In genomic region chr9:29389224-29389623, GRCm38 (mm10) we compare ENCODE assay signal across 21 mouse cellular contexts.
A peak's percentile ranks its signal among the peaks of the same experiment; 100 is the strongest.
DNase-seq lines count a peak whose midpoint lies in the region; ATAC-seq and TF ChIP-seq lines count a peak whose summit lies in the region.
"Had no signal": no experiment of that assay in that cellular context is flagged by ENCODE, and none has a peak within 500 bp of the region (broad histone marks: within the 10 kb centered on the region; RNA-seq: fewer than 3 reads in every experiment).

No protein-coding gene starts in this region.

- H3K36me3 ChIP-seq in heart, adult 2 months (ENCODE audit: control insufficient read depth, insufficient read depth, low read length), result no peaks in the 10 kb centered on the region
- no peaks in the 10 kb centered on the region for H3K36me3 ChIP-seq in lung, embryonic 14.5 days (ENCODE audit: insufficient read depth)
- H3K36me3 ChIP-seq in testis, adult 2 months (ENCODE audit: control insufficient read depth, insufficient read depth, low read length), result no peaks in the 10 kb centered on the region
- H3K36me3 ChIP-seq: heart, embryonic 15.5 days; kidney, embryonic 15.5 days; limb, embryonic 15.5 days; liver, embryonic 15.5 days had no signal

- no peak for TF ChIP-seq POLR2A in heart, adult 2 months (IDR thresholded peaks at IDR 0.05; ENCODE audit: insufficient read depth, low read depth, low read length)
- no peak for TF ChIP-seq POLR2A in testis, adult 2 months (IDR thresholded peaks at IDR 0.05; ENCODE audit: control insufficient read depth, low read depth, low read length)

- peak; percentile 77 for DNase-seq in heart, adult 11 months
- DNase-seq in heart, adult 2 months, result no peak
- peak; percentile 87 for DNase-seq in lung, embryonic 14.5 days
- no peak for DNase-seq in lung, adult 18-20 months
- DNase-seq in testis, postnatal 14 days (ENCODE audit: low spot score), result no peak
- no peak for DNase-seq in adrenal gland, adult 2 months
- DNase-seq: cerebellum, adult 8-10 months; gastrocnemius, postnatal 14 days; heart, postnatal 4 days; midbrain, embryonic 14.5 days; right cerebral cortex, postnatal 25 days; thymus, postnatal 36 days had no signal

- no peaks in the 10 kb centered on the region for H3K9me3 ChIP-seq in lung, embryonic 14.5 days (ENCODE audit: low read depth, low read length)
- H3K9me3 ChIP-seq: heart, embryonic 15.5 days; kidney, embryonic 15.5 days; limb, embryonic 15.5 days; liver, embryonic 15.5 days; megakaryocyte, embryonic 14.5 days had no signal

- 77% methylated on average over 7 of the region's 7 CpGs for WGBS in heart, adult 2 months
- WGBS in lung, embryonic 14.5 days, result 46% methylated on average over 7 of the region's 7 CpGs

- H3K4me2 ChIP-seq in lung, embryonic 14.5 days, result no peak overlapping the region
- H3K4me2 ChIP-seq: heart, embryonic 15.5 days; kidney, embryonic 15.5 days; limb, embryonic 15.5 days; liver, embryonic 15.5 days had no signal

- H3K79me2 ChIP-seq in heart, adult 2 months (replicated peaks; ENCODE audit: control insufficient read depth, insufficient read depth, low read length), result no peaks in the 10 kb centered on the region

- H3K4me3 ChIP-seq in heart, adult 2 months, result no peak overlapping the region
- H3K4me3 ChIP-seq in lung, embryonic 14.5 days (ENCODE audit: low read depth, low read length), result no peak overlapping the region
- peak overlapping the region; percentile 44; the same call in 1 of the 2 replicates for H3K4me3 ChIP-seq in testis, adult 2 months (ENCODE audit: control insufficient read depth, low read depth, low read length)
- H3K4me3 ChIP-seq: heart, embryonic 15.5 days; kidney, embryonic 15.5 days; limb, embryonic 15.5 days; liver, embryonic 15.5 days; megakaryocyte, embryonic 14.5 days; myocyte had no signal

- no peak overlapping the region for H3K27ac ChIP-seq in heart, adult 2 months
- no peak overlapping the region for H3K27ac ChIP-seq in lung, embryonic 14.5 days (ENCODE audit: low read depth)
- H3K27ac ChIP-seq in testis, adult 2 months (ENCODE audit: control insufficient read depth, insufficient read depth, low read depth, low read length), result no peak overlapping the region
- H3K27ac ChIP-seq: heart, embryonic 15.5 days; hindbrain, postnatal 0 days; kidney, embryonic 15.5 days; limb, embryonic 15.5 days; liver, embryonic 15.5 days had no signal

- H3K9ac ChIP-seq in heart, adult 2 months (ENCODE audit: low read depth, low read length), result no peak overlapping the region
- H3K9ac ChIP-seq in lung, embryonic 14.5 days, result no peak overlapping the region
- H3K9ac ChIP-seq: heart, embryonic 15.5 days; kidney, embryonic 15.5 days; limb, embryonic 15.5 days; liver, embryonic 15.5 days had no signal

- TF ChIP-seq EP300 in heart, adult 2 months (IDR thresholded peaks at IDR 0.05; ENCODE audit: insufficient read depth, low read depth, low read length), result no peak

- no peaks in the 10 kb centered on the region for H3K27me3 ChIP-seq in heart, adult 2 months (ENCODE audit: control insufficient read depth, insufficient read depth, low read length)
- H3K27me3 ChIP-seq in lung, embryonic 14.5 days (ENCODE audit: insufficient read depth, low read length), result no peaks in the 10 kb centered on the region
- no peaks in the 10 kb centered on the region for H3K27me3 ChIP-seq in testis, adult 2 months (ENCODE audit: control insufficient read depth, insufficient read depth, low read length)
- H3K27me3 ChIP-seq: heart, embryonic 15.5 days; kidney, embryonic 15.5 days; liver, embryonic 15.5 days; megakaryocyte, embryonic 14.5 days had no signal

- peaks cover 3% of the 10 kb centered on the region; the same call in 1 of the 2 replicates for H3K4me1 ChIP-seq in heart, adult 2 months (ENCODE audit: control insufficient read depth, insufficient read depth, low read length)
- peaks cover 5% of the 10 kb centered on the region; the same call in 1 of the 2 replicates for H3K4me1 ChIP-seq in lung, embryonic 14.5 days (ENCODE audit: insufficient read depth)
- H3K4me1 ChIP-seq in testis, adult 2 months (ENCODE audit: control insufficient read depth, insufficient read depth, low read length), result no peaks in the 10 kb centered on the region
- H3K4me1 ChIP-seq: kidney, embryonic 15.5 days; limb, embryonic 15.5 days; liver, embryonic 15.5 days; megakaryocyte, embryonic 14.5 days had no signal

- intact Hi-C loops in heart, adult 2 months (cut with DNase I), result no loop called here

- peak; percentile 88 for ATAC-seq in lung, embryonic 14.5 days (ENCODE audit: insufficient read depth)
- ATAC-seq: hindbrain, postnatal 0 days; intestine, postnatal 0 days had no signal

- no peak for TF ChIP-seq CTCF in heart, adult 2 months (IDR thresholded peaks at IDR 0.05)
- no peak for TF ChIP-seq CTCF in lung, embryonic 14.5 days (IDR thresholded peaks at IDR 0.05; ENCODE audit: low read depth)
- no peak for TF ChIP-seq CTCF in testis, adult 2 months (IDR thresholded peaks at IDR 0.05; ENCODE audit: control insufficient read depth, insufficient read depth, insufficient replicate concordance, low read depth, low read length)

Comparison
In these comparisons a context has a peak if more than half of its experiments do, and no peak if none do; other contexts are left out.
1. DNase-seq: peak in heart, adult 11 months (single experiment) and lung, embryonic 14.5 days (single experiment); none in heart, adult 2 months (0 of 2), lung, adult 18-20 months (0 of 2), testis, postnatal 14 days (single experiment) and adrenal gland, adult 2 months (single experiment).